10 mouse cellular contexts compared by ENCODE assay signal in genomic region chr4:97647700-97648435, GRCm38 (mm10).
DNase-seq lines count a peak whose midpoint lies in the region; ATAC-seq lines count a peak whose summit lies in the region.
"Had no signal": no experiment of that assay in that cellular context is flagged by ENCODE, and none has a peak within 500 bp of the region (broad histone marks: within the 10 kb centered on the region; RNA-seq: fewer than 3 reads in every experiment).

No protein-coding gene starts in this region.

- H3K4me3 ChIP-seq in megakaryocyte, embryonic 14.5 days (replicated peaks), result peak overlapping the region; percentile 53
- H3K4me3 ChIP-seq in embryonic facial prominence, embryonic 11.5 days (ENCODE audit: low read depth, low read length), result no peak overlapping the region
- no peak overlapping the region for H3K4me3 ChIP-seq in hindbrain, embryonic 13.5 days
- H3K4me3 ChIP-seq in midbrain, embryonic 13.5 days (replicated peaks), result no peak overlapping the region
- H3K4me3 ChIP-seq in liver, embryonic 11.5 days (ENCODE audit: low read depth, low read length), result no peak overlapping the region
- H3K4me3 ChIP-seq: heart, adult 2 months had no signal

- H3K36me3 ChIP-seq in megakaryocyte, embryonic 14.5 days (replicated peaks; ENCODE audit: low read length), result no peaks in the 10 kb centered on the region
- H3K36me3 ChIP-seq in embryonic facial prominence, embryonic 11.5 days (replicated peaks; ENCODE audit: control insufficient read depth, insufficient read depth, low read depth, low read length), result no peaks in the 10 kb centered on the region
- H3K36me3 ChIP-seq in hindbrain, embryonic 13.5 days, result no peaks in the 10 kb centered on the region
- no peaks in the 10 kb centered on the region for H3K36me3 ChIP-seq in midbrain, embryonic 13.5 days
- H3K36me3 ChIP-seq in liver, embryonic 11.5 days (ENCODE audit: control insufficient read depth, insufficient read depth, low read length), result no peaks in the 10 kb centered on the region

- WGBS in embryonic facial prominence, embryonic 11.5 days, result 43% methylated on average over 15 of the region's 15 CpGs
- WGBS in hindbrain, embryonic 13.5 days, result 50% methylated on average over 15 of the region's 15 CpGs
- 58% methylated on average over 15 of the region's 15 CpGs for WGBS in midbrain, embryonic 13.5 days
- WGBS in liver, embryonic 11.5 days, result 76% methylated on average over 15 of the region's 15 CpGs

- H3K27me3 ChIP-seq in megakaryocyte, embryonic 14.5 days (replicated peaks), result peaks cover 4% of the 10 kb centered on the region
- no peaks in the 10 kb centered on the region for H3K27me3 ChIP-seq in embryonic facial prominence, embryonic 11.5 days (ENCODE audit: control insufficient read depth, insufficient read depth, low read length)
- no peaks in the 10 kb centered on the region for H3K27me3 ChIP-seq in hindbrain, embryonic 13.5 days
- no peaks in the 10 kb centered on the region for H3K27me3 ChIP-seq in midbrain, embryonic 13.5 days
- H3K27me3 ChIP-seq in liver, embryonic 11.5 days (replicated peaks; ENCODE audit: control insufficient read depth, insufficient read depth, low read length), result no peaks in the 10 kb centered on the region
- H3K27me3 ChIP-seq: Patski had no signal

- H3K4me1 ChIP-seq in megakaryocyte, embryonic 14.5 days, result peaks cover 4% of the 10 kb centered on the region; the same call in 1 of the 2 replicates
- H3K4me1 ChIP-seq in embryonic facial prominence, embryonic 11.5 days (ENCODE audit: control insufficient read depth, insufficient read depth, low read length), result no peaks in the 10 kb centered on the region
- peaks cover 34% of the 10 kb centered on the region for H3K4me1 ChIP-seq in hindbrain, embryonic 13.5 days (replicated peaks)
- H3K4me1 ChIP-seq in midbrain, embryonic 13.5 days (replicated peaks), result peaks cover 32% of the 10 kb centered on the region
- no peaks in the 10 kb centered on the region for H3K4me1 ChIP-seq in liver, embryonic 11.5 days (replicated peaks; ENCODE audit: control insufficient read depth, insufficient read depth, low read length)

- no peak overlapping the region; the same call in 1 of the 2 replicates for H3K4me2 ChIP-seq in embryonic facial prominence, embryonic 11.5 days (ENCODE audit: low read depth, low read length)
- H3K4me2 ChIP-seq in hindbrain, embryonic 13.5 days, result no peak overlapping the region
- H3K4me2 ChIP-seq in midbrain, embryonic 13.5 days (replicated peaks), result no peak overlapping the region
- no peak overlapping the region for H3K4me2 ChIP-seq in liver, embryonic 11.5 days

- ATAC-seq in megakaryocyte, adult 5-6 weeks (ENCODE audit: poor library complexity, severe bottlenecking), result no peak
- ATAC-seq in embryonic facial prominence, embryonic 11.5 days (replicated peaks; ENCODE audit: insufficient number of reproducible peaks, low FRiP score, low TSS enrichment, low read depth), result no peak
- ATAC-seq in hindbrain, embryonic 13.5 days (ENCODE audit: low FRiP score), result peak; percentile 50
- peak; percentile 44 for ATAC-seq in midbrain, embryonic 13.5 days
- ATAC-seq in liver, embryonic 11.5 days (replicated peaks; ENCODE audit: low FRiP score), result no peak
- ATAC-seq: Patski had no signal

- H3K27ac ChIP-seq in embryonic facial prominence, embryonic 11.5 days (replicated peaks; ENCODE audit: low read depth, low read length), result 0 out of 2 replicates have a peak overlapping the region, but pooled peaks have one; percentile 21
- peak overlapping the region; percentile 89 for H3K27ac ChIP-seq in hindbrain, embryonic 13.5 days
- H3K27ac ChIP-seq in midbrain, embryonic 13.5 days, result peak overlapping the region; percentile 44
- no peak overlapping the region for H3K27ac ChIP-seq in liver, embryonic 11.5 days (ENCODE audit: low read depth, low read length)
- H3K27ac ChIP-seq: heart, adult 2 months had no signal

- DNase-seq in embryonic facial prominence, embryonic 11.5 days (ENCODE audit: low spot score), result no peak
- no peak for DNase-seq in natural killer cell, adult 2 months (ENCODE audit: low spot score in 2 of 2)
- no peak for DNase-seq in liver, embryonic 11.5 days (ENCODE audit: low spot score)
- no peak for DNase-seq in thymus, adult 18-20 months

- 0 out of 2 replicates have a peak, but pooled peaks cover 7% of the 10 kb centered on the region for H3K9me3 ChIP-seq in megakaryocyte, embryonic 14.5 days
- H3K9me3 ChIP-seq in embryonic facial prominence, embryonic 11.5 days (replicated peaks; ENCODE audit: control insufficient read depth, low read length), result no peaks in the 10 kb centered on the region
- no peaks in the 10 kb centered on the region for H3K9me3 ChIP-seq in hindbrain, embryonic 13.5 days
- H3K9me3 ChIP-seq in midbrain, embryonic 13.5 days, result no peaks in the 10 kb centered on the region
- H3K9me3 ChIP-seq in liver, embryonic 11.5 days (ENCODE audit: control insufficient read depth, low read length), result no peaks in the 10 kb centered on the region

- no peak overlapping the region for H3K9ac ChIP-seq in embryonic facial prominence, embryonic 11.5 days (replicated peaks; ENCODE audit: low read length)
- H3K9ac ChIP-seq in hindbrain, embryonic 13.5 days, result no peak overlapping the region
- H3K9ac ChIP-seq in midbrain, embryonic 13.5 days (replicated peaks), result no peak overlapping the region
- H3K9ac ChIP-seq in liver, embryonic 11.5 days (ENCODE audit: low read depth, low read length), result no peak overlapping the region

Comparison
In these comparisons a context has a peak if more than half of its experiments do, and no peak if none do; other contexts are left out.
1. ATAC-seq: peak in hindbrain, embryonic 13.5 days (single experiment) and midbrain, embryonic 13.5 days (single experiment); none in megakaryocyte, adult 5-6 weeks (single experiment), embryonic facial prominence, embryonic 11.5 days (single experiment) and liver, embryonic 11.5 days (single experiment).